Mouse (Mus musculus): ENCODE measurements at regions not wholly inside any gene's neighbourhood (a gene's known extent, or its start where the extent isn't known, plus 50 kb on each side); places are given as distances from the start of the nearest gene placed in this dataset.
A peak's percentile ranks its signal among the peaks of the same experiment; 100 is the strongest.
"Not testable (repeated sequence)": the region's sequence is repeated elsewhere in the genome, so short reads cannot be mapped to it uniquely, and the experiment has no call there.

DNA sequence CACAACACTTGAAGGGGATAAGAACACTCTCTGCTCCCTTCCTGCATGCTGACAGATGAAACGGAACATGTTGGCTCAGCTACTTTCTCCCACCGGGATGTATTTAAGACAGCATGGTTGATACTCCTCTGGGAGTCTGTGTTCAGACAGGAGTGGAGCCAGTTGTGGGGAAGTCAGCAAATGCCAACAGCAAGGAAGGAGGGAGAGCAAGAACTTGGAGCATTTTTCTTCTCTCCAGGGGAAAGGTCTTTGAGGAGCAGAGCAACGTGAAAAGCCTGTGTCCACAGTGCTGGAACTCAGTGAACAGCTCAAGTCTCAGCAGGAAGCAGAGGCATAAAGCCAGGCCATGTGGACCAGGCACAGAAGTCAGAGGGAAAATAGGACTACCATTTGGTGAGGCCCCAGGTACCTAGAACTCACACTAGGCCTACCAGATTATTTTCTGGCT lies 188.8 kb upstream of the Dmac1 start:
- Histone ChIP-seq H3K27ac (no peak overlapping the region), H3K27me3 (replicated peaks) (no peaks in the 10 kb centered on the region), H3K36me3 (no peaks in the 10 kb centered on the region), H3K4me2 (no peak overlapping the region), H3K4me1 (no peaks in the 10 kb centered on the region), H3K9ac (no peak overlapping the region), H3K9me3 (no peaks in the 10 kb centered on the region), H3K4me3 (replicated peaks) (no peak overlapping the region)
- ATAC-seq (ENCODE audit: insufficient read depth, low FRiP score, low read depth) = no peak
- 54% methylated on average over 3 of the region's 3 CpGs for WGBS

DNA sequence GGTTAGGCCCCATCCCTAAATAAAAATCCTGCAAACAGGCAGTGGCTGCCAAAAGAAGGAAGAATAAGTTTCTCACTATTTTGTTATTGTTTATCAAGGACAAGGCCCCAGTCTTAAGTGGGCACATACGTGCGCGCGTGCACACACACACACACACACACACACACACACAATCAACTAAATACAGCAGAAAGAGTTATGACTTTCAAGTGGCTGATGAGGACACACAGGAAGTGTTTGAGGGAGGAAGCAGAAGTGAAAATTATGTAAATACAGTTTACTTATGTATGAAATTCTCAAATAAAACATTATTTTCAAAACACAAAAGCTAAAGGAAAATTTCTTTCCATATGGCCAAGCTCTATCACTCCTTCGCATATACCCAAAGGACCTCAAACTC lies 185.5 kb upstream of the Dmac1 start:
- H3K9me3 ChIP-seq = no peaks in the 10 kb centered on the region
- 95% methylated on average over 5 of the region's 5 CpGs for WGBS
- no peak for ATAC-seq (ENCODE audit: insufficient read depth, low FRiP score, low read depth)

DNA sequence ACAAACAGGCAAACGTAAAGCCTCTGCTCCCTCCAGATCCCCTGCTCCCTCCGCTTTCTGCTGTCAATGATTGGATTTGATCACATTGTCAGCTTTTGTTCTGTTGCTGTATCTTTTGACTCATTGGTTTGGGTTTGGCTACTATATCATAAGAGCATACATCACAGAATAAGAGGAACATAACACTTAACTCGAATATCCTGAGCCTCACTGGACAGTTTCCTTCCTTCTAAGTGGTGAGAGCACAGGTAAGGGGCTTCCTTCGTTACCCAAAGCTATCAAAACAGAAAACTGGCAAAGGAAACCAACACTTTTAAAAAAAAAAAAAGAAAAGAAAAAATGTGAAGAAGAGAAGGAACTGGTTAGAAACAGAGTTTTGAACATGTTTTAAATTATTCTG lies 171.4 kb upstream of the Dmac1 start:
- no peak for ATAC-seq (ENCODE audit: insufficient read depth, low FRiP score, low read depth)
- Histone ChIP-seq H3K4me3 (replicated peaks) (no peak overlapping the region), H3K4me1 (no peaks in the 10 kb centered on the region), H3K9ac (no peak overlapping the region), H3K27me3 (replicated peaks) (no peaks in the 10 kb centered on the region), H3K36me3 (no peaks in the 10 kb centered on the region), H3K9me3 (no peaks in the 10 kb centered on the region), H3K27ac (no peak overlapping the region), H3K4me2 (no peak overlapping the region)
- WGBS = 48% methylated on average over 4 of the region's 4 CpGs

More for the DNA sequence above, 185.5 kb upstream of the Dmac1 start:
- Histone ChIP-seq H3K4me2 (no peak overlapping the region), H3K9ac (no peak overlapping the region), H3K4me1 (no peaks in the 10 kb centered on the region), H3K27me3 (replicated peaks) (no peaks in the 10 kb centered on the region), H3K36me3 (no peaks in the 10 kb centered on the region), H3K27ac (no peak overlapping the region), H3K4me3 (replicated peaks) (no peak overlapping the region)

DNA sequence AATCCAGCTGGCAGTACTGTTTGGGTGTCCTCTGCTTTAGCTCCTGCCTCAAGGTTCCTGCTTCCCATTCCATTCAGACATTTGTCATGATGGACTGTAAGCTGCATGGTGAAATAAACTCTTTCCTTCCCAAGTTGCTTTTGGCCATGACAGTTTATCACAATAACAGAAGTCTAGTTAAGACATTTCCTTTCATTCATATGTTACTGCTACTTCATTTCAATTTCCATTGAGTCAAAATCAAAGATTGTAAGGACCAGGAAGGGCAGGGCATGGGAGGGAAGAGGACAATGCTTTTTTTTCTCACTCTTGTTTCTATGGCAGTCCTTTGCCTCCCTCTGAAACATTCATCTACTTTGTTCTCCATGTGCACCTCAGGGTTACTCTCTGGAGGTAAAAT lies 145.2 kb upstream of the Dmac1 start:
- Histone ChIP-seq H3K9ac (no peak overlapping the region), H3K4me1 (no peaks in the 10 kb centered on the region), H3K9me3 (no peaks in the 10 kb centered on the region), H3K27ac (no peak overlapping the region), H3K4me2 (no peak overlapping the region), H3K4me3 (replicated peaks) (no peak overlapping the region), H3K36me3 (no peaks in the 10 kb centered on the region), H3K27me3 (replicated peaks) (no peaks in the 10 kb centered on the region)
- no peak for ATAC-seq (ENCODE audit: insufficient read depth, low FRiP score, low read depth)

DNA sequence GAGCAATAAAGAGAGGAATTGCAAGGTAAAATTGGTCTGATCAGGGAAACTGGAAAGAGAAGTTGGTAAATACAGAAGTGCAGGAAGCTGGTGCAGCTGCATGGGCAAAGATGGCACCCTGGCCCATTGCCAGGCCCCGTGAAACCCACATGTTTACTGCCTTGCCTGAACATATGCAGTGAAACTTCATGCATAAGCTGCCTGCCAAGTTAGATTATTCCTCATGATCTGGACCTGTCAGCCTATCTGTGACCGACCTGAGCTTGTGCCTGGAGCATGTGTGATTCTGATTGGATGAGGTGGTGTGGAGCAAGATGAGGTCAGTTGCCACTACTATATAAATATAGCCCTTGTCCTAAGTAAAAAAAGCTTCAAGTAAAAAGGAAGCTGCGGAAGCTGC lies 122.6 kb upstream of the Dmac1 start:
- not testable (repeated sequence) for H3K4me1 ChIP-seq; H3K9me3 ChIP-seq; H3K9ac ChIP-seq; H3K27ac ChIP-seq; H3K4me2 ChIP-seq; H3K27me3 ChIP-seq (replicated peaks); H3K4me3 ChIP-seq (replicated peaks); ATAC-seq (ENCODE audit: insufficient read depth, low FRiP score, low read depth); H3K36me3 ChIP-seq
- 86% methylated on average over 3 of the region's 3 CpGs for WGBS

DNA sequence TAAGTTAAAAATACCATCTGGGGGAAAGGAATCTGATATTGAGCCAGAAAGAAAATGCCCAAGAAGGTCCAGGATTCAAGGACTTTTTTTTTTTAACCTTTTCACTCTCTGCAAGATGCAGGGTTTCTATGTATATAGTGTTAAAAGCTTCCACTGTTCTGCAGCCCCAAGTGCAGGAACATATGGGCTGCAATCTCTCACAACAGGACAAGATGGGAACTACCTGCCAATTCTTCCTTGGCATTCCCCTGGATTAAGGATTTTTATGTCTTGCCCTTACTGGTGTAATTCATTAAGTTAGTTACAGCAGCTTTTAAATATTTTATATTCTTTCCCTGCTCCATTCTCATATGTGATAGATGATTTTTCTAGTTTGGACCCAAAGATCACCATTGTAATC lies 116.9 kb upstream of the Dmac1 start:
- Histone ChIP-seq H3K27ac (no peak overlapping the region), H3K4me1 (no peaks in the 10 kb centered on the region), H3K9ac (no peak overlapping the region), H3K4me3 (replicated peaks) (no peak overlapping the region), H3K4me2 (no peak overlapping the region), H3K36me3 (no peaks in the 10 kb centered on the region), H3K9me3 (no peaks in the 10 kb centered on the region), H3K27me3 (replicated peaks) (no peaks in the 10 kb centered on the region)
- ATAC-seq (ENCODE audit: insufficient read depth, low FRiP score, low read depth) = no peak

DNA sequence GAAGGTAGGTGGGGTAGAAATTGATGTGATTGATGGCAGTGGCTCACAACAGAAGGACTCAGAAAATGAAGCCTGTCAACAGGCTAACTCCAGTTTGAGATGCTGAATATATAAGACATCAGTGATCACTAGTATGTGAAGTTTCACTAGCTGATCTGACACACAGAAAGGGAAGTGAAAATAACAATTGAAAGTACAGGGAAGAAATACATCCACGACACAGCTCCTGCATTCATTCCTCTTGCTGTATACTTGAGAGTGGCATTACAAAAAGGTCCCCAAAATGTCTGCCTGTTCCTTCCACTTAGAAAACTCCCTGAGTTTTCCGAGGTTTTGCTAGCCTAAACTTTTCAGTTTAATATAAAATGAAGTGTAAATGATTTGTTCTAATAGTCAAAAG lies 116.2 kb upstream of the Dmac1 start:
- Histone ChIP-seq H3K9ac (no peak overlapping the region), H3K4me2 (no peak overlapping the region), H3K4me1 (no peaks in the 10 kb centered on the region), H3K36me3 (no peaks in the 10 kb centered on the region), H3K27ac (no peak overlapping the region), H3K4me3 (replicated peaks) (no peak overlapping the region), H3K27me3 (replicated peaks) (no peaks in the 10 kb centered on the region), H3K9me3 (no peaks in the 10 kb centered on the region)
- no peak for ATAC-seq (ENCODE audit: insufficient read depth, low FRiP score, low read depth)
- WGBS = 60% methylated on average over 2 of the region's 2 CpGs

DNA sequence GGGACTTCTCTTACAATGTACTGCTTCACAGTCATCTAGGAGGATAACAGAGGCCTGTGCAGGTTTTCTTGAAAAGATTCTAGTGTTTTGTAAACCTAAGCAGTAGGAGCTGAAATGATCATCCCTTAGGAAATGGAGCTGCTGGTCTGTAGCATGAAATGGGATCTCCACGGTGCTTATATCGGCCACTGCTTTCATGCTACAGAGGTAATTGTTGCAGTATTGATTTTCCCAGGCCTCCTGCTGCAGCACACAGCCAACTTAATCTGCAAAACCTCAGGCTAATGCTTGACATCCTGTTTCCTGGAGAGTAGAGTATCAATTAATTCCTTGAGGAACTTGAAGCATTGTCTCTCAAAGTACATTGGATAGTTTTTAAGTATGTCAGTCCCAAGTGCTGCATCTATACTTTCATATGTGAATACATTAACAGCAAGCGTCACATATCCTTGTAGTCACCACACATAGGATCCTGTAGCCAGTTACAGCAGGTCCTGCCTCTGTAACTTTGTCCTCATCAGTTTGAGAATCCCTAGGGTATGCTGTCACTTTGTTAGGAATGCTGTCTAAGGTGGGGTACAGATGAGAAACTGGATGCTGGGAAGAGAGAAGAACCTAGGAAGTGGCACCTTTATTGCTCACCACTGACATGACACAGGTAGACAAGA lies 108.3 kb upstream of the Dmac1 start:
- ATAC-seq (ENCODE audit: insufficient read depth, low FRiP score, low read depth) = no peak
- no peak overlapping the region for H3K4me3 ChIP-seq (replicated peaks)
- H3K27me3 ChIP-seq (replicated peaks) = no peaks in the 10 kb centered on the region
- H3K4me2 ChIP-seq = no peak overlapping the region
- no peaks in the 10 kb centered on the region for H3K4me1 ChIP-seq
- no peaks in the 10 kb centered on the region for H3K9me3 ChIP-seq
- WGBS = 51% methylated on average over 3 of the region's 3 CpGs
- H3K27ac ChIP-seq = no peak overlapping the region
- no peaks in the 10 kb centered on the region for H3K36me3 ChIP-seq
- no peak overlapping the region for H3K9ac ChIP-seq

DNA sequence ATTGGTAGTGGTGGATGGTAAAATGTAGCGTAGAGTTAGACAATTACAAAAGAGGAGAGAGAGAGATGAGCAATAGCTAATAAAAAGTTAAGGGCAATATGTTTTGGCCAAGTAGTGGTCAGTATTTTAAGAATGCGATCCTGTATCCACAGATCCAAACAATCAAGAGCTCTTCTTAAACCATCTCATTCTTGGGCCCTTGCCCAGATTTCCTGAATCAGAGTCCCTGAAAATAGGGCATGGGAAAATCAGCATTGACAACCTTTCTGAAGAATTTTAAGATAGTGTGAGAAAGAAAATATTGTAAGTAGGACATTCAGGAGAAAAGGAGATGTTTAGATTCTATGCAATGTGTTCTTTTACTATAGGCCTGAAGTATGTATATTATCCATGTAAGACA lies 81.4 kb upstream of the Dmac1 start:
- no peak overlapping the region for H3K4me2 ChIP-seq
- no peak overlapping the region for H3K27ac ChIP-seq
- no peak for ATAC-seq (ENCODE audit: insufficient read depth, low FRiP score, low read depth)
- H3K4me1 ChIP-seq = no peaks in the 10 kb centered on the region
- 50% methylated on average over 2 of the region's 2 CpGs for WGBS
- H3K4me3 ChIP-seq (replicated peaks) = no peak overlapping the region
- H3K9me3 ChIP-seq = no peaks in the 10 kb centered on the region
- no peak overlapping the region for H3K9ac ChIP-seq
- no peaks in the 10 kb centered on the region for H3K36me3 ChIP-seq
- no peaks in the 10 kb centered on the region for H3K27me3 ChIP-seq (replicated peaks)

DNA sequence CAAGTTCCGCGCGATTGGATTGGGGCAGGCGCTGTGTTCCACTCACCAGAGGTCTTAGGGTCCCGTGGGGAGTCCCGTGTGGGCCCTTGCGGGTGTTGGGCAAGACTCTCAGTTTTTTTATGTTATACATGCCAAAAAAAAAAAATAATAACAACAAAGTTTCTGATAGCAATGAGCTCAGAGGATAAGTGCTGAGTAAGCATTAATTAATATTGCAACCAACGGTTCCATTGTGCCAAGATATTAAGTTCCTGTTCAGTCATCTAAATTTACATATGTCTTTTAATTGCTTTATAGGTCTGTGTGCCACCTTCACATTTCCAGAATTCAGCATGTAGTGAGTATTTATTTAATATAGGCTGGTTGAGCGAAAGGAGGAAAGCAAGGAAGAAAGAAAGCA lies 77.5 kb upstream of the Dmac1 start:
- H3K9me3 ChIP-seq = no peaks in the 10 kb centered on the region
- no peak overlapping the region for H3K4me2 ChIP-seq
- H3K4me1 ChIP-seq = no peaks in the 10 kb centered on the region
- 96% methylated on average over 6 of the region's 9 CpGs for WGBS
- no peak overlapping the region for H3K27ac ChIP-seq
- H3K27me3 ChIP-seq (replicated peaks) = no peaks in the 10 kb centered on the region
- H3K4me3 ChIP-seq (replicated peaks) = no peak overlapping the region
- ATAC-seq (ENCODE audit: insufficient read depth, low FRiP score, low read depth) = no peak
- H3K9ac ChIP-seq = no peak overlapping the region
- no peaks in the 10 kb centered on the region for H3K36me3 ChIP-seq

DNA sequence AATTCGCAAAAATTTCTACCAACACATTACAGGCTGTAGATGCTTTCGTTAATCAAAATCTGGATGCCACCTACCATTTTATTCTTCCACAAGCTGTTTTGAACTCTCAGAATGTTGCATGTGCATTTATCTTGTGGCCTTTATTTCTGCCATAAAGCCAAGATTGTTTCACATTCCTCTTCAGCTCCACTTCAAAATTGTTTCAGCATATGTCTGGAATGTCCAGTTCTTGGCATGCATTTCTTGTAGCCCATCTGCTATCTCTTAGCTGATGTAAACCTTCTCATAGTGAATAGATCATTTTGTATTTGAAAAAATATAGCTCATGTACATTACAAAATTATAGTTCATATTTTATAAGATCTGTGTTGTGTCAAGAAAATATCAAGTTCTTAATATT lies 56.4 kb upstream of the Dmac1 start:
- Histone ChIP-seq H3K27me3 (replicated peaks) (no peaks in the 10 kb centered on the region), H3K9ac (no peak overlapping the region), H3K4me3 (replicated peaks) (no peak overlapping the region), H3K27ac (no peak overlapping the region), H3K9me3 (no peaks in the 10 kb centered on the region), H3K4me2 (no peak overlapping the region), H3K36me3 (no peaks in the 10 kb centered on the region), H3K4me1 (no peaks in the 10 kb centered on the region)
- ATAC-seq (ENCODE audit: insufficient read depth, low FRiP score, low read depth) = no peak
- WGBS = 77% methylated on average over 2 of the region's 2 CpGs

DNA sequence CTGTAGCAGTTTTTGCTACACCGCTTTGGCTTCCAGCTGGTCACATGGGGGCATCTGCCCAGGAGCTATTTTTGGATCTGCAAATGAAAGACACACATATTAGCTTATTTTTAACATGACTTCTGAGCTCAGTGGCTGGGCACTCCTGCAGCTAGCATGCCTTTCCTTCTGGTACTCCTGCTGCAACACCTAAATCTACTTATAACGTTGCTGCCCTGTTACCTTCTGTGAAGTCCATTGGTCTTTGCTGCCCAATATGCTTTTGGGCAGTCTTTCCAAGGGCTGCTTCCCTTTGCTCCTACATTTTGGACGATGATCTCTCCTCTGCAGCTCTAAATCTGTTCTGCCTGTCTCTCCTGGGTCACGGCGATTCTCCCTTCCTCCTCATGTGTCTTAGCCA lies 54.7 kb upstream of the Dmac1 start:
- Histone ChIP-seq H3K27ac (no peak overlapping the region), H3K9me3 (no peaks in the 10 kb centered on the region), H3K9ac (no peak overlapping the region), H3K27me3 (replicated peaks) (no peaks in the 10 kb centered on the region), H3K4me1 (no peaks in the 10 kb centered on the region), H3K4me2 (no peak overlapping the region), H3K4me3 (replicated peaks) (no peak overlapping the region), H3K36me3 (no peaks in the 10 kb centered on the region)
- ATAC-seq (ENCODE audit: insufficient read depth, low FRiP score, low read depth) = no peak
- WGBS = 82% methylated on average over 5 of the region's 5 CpGs

DNA sequence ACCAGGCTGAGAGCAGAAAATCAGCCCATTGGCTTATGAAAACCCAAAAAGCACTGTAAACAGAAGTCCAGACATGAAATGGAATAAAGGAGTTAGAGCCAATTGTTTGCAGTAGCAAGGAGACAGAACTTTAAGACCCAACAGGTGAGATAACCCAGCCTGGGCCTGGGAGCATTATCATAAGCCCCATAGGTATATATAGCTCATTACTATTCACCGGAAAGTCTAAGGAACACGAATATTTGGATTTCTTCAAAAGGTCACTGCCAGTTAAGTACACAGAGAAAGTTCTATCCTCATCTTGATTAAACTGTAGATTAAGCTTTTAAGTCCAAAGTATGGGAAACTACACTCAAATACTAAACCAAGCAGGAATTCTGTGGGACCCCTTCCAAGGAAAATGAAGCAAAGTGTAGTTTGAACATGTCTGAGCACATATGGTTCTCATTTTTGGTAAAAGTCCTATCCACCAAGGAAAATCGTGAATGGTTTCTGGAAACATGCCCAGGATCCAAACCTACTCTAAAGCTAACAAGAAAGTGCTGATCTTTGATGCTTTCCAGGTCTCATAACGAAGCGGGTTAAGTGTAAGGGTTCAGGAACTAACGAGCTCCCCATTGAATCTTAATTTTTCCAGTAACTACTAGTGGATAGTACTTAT lies 51.5 kb upstream of the Dmac1 start:
- Histone ChIP-seq H3K4me3 (replicated peaks) (no peak overlapping the region), H3K36me3 (no peaks in the 10 kb centered on the region), H3K4me2 (no peak overlapping the region), H3K4me1 (no peaks in the 10 kb centered on the region), H3K27ac (peak overlapping the region; percentile 72), H3K9ac (no peak overlapping the region), H3K27me3 (replicated peaks) (no peaks in the 10 kb centered on the region), H3K9me3 (no peaks in the 10 kb centered on the region)
- WGBS = 41% methylated on average over 6 of the region's 6 CpGs
- peak; percentile 63; the same call in 1 of the 2 replicates for ATAC-seq (ENCODE audit: insufficient read depth, low FRiP score, low read depth)

Data from stomach, embryonic 15.5 days (tissue).